ENCODE assay signal across 8 mouse cellular contexts in the genomic region with DNA sequence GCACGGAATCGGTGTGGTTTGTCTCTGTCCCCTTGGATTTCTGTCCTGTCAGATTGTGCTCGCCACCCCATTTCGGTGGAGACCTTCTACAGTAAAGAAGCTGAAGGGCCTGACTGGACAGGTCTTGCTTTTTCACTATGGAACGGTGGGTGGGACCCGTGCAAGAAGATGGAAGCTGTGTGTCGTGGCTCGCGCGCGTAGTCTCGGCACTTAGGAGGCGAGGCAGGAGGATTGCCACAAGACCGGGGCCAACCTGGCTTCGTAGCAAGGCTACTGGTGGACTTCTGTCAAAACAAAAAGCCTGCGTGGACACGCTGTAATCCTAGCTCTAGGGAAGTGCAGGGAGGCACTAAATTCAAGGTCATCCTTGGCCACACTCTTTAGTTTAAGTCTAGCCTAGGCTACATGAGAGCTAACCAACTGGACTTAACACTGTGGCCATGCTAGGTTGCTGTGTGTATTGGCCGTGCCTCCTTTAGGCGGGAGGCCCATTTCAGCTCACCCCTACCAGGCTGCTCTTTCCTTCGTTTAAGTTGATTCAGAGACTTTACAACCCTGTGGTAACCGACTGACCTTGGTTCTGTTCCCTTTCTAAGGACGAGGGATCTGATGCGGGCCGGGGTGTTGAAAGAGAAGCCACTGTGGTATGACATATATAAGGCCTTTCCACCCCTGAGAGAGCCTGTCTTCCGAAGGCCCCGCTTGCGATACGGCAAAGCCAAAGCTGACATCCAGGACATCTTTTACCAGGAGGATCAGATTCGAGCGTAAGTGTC. TPM values are rescaled to one million over a fixed set of nuclear protein-coding genes. Genes with fewer than 3 reads are reported as not detected.
A peak's percentile ranks its signal among the peaks of the same experiment; 100 is the strongest.
DNase-seq lines count a peak whose midpoint lies in the region; ATAC-seq and TF ChIP-seq lines count a peak whose summit lies in the region.

No protein-coding gene starts in this region.

- peaks cover 7% of the 10 kb centered on the region for H3K36me3 ChIP-seq in spleen, adult 2 months (ENCODE audit: control insufficient read depth, insufficient read depth, low read length)
- peaks cover 37% of the 10 kb centered on the region for H3K36me3 ChIP-seq in limb, embryonic 10.5 days
- peaks cover 22% of the 10 kb centered on the region for H3K36me3 ChIP-seq in neural tube, embryonic 12.5 days

- H3K9ac ChIP-seq in neural tube, embryonic 12.5 days, result peak overlapping the region; percentile 90

- no peaks in the 10 kb centered on the region for H3K9me3 ChIP-seq in limb, embryonic 10.5 days (replicated peaks)
- H3K9me3 ChIP-seq in neural tube, embryonic 12.5 days, result no peaks in the 10 kb centered on the region

- no peak; the same call in 1 of the 2 replicates for ATAC-seq in neural tube, embryonic 12.5 days (ENCODE audit: low FRiP score, low read depth)

- no peak for TF ChIP-seq POLR2A in spleen, adult 2 months (IDR thresholded peaks at IDR 0.05; ENCODE audit: low read depth, low read length)

- peak overlapping the region; percentile 88 for H3K4me2 ChIP-seq in neural tube, embryonic 12.5 days (replicated peaks)

- peak overlapping the region; percentile 54 for H3K27ac ChIP-seq in spleen, adult 2 months (ENCODE audit: insufficient read depth, low read length)
- H3K27ac ChIP-seq in limb, embryonic 10.5 days, result peak overlapping the region; percentile 86
- 0 out of 2 replicates have a peak overlapping the region, but pooled peaks have one; percentile 42 for H3K27ac ChIP-seq in neural tube, embryonic 12.5 days

- peaks cover 5% of the 10 kb centered on the region; the same call in 1 of the 2 replicates for H3K4me1 ChIP-seq in spleen, adult 2 months (ENCODE audit: control insufficient read depth, insufficient read depth, insufficient read length)
- H3K4me1 ChIP-seq in limb, embryonic 10.5 days, result peaks cover 22% of the 10 kb centered on the region
- H3K4me1 ChIP-seq in neural tube, embryonic 12.5 days, result peaks cover 24% of the 10 kb centered on the region

- peak; percentile 62 to 81 for DNase-seq in adrenal gland, adult (ENCODE audit: inconsistent age in 2 of 2, low spot score in 1 of 2)
- no peak for DNase-seq in adrenal gland, postnatal 10 days
- no peak for DNase-seq in spleen, adult 2 months (ENCODE audit: low read depth in 1 of 2, low spot score in 2 of 2)
- DNase-seq in spleen, postnatal 36 days (ENCODE audit: low spot score in 2 of 2), result no peak
- no peak for DNase-seq in limb, embryonic 10.5 days (ENCODE audit: low spot score)
- no peak for DNase-seq in layer of hippocampus, adult 9-11 months
- no peak for DNase-seq in ovary, postnatal 10 days (ENCODE audit: low spot score)

- no peaks in the 10 kb centered on the region for H3K27me3 ChIP-seq in spleen, adult 2 months (ENCODE audit: control insufficient read depth, insufficient read depth, low read length)
- peaks cover 12% of the 10 kb centered on the region; the same call in 1 of the 2 replicates for H3K27me3 ChIP-seq in limb, embryonic 10.5 days (ENCODE audit: low read depth, poor library complexity, severe bottlenecking)
- H3K27me3 ChIP-seq in neural tube, embryonic 12.5 days (replicated peaks), result no peaks in the 10 kb centered on the region

- TF ChIP-seq CTCF in spleen, adult 2 months (IDR thresholded peaks at IDR 0.05; ENCODE audit: extremely low read depth, insufficient read depth, insufficient read length, insufficient replicate concordance), result no peak

- peak overlapping the region; percentile 87 for H3K4me3 ChIP-seq in spleen, adult 2 months (ENCODE audit: extremely low read depth, insufficient read depth, insufficient read length)
- H3K4me3 ChIP-seq in limb, embryonic 10.5 days, result peak overlapping the region; percentile 78
- peak overlapping the region; percentile 83 for H3K4me3 ChIP-seq in neural tube, embryonic 12.5 days

- 28% methylated on average over 30 of the region's 30 CpGs for WGBS in spleen, adult 2 months
- 33% methylated on average over 30 of the region's 30 CpGs for WGBS in limb, embryonic 10.5 days
- WGBS in neural tube, embryonic 12.5 days, result 31% methylated on average over 30 of the region's 30 CpGs

RNA-seq across cellular contexts. Expression of a gene that starts 0.6 kb away (rescaled TPM):
- 100 to 1,000 TPM; 175 to 192 TPM for total RNA-seq in adrenal gland, postnatal 10 days (2021)
- polyA plus RNA-seq in spleen, adult 2 months (2012; rRNA removed), result 23.1 and 30.0 TPM in 2 replicates
- polyA plus RNA-seq in limb, embryonic 10.5 days (2016; fragmentation: Nextera tagmentation; extraction: Ambion mirVana), result 57.9 and 68.1 TPM in 2 replicates
- 70.1 and 71.6 TPM in 2 replicates for polyA plus RNA-seq in neural tube, embryonic 12.5 days (2016; fragmentation: Nextera tagmentation; extraction: Ambion mirVana)

Comparison
In these comparisons a context has a peak if more than half of its experiments do, and no peak if none do; other contexts are left out.
1. DNase-seq: peak in adrenal gland, adult (2 of 2); none in adrenal gland, postnatal 10 days (single experiment), spleen, adult 2 months (0 of 2), spleen, postnatal 36 days (0 of 2), limb, embryonic 10.5 days (single experiment), layer of hippocampus, adult 9-11 months (single experiment) and ovary, postnatal 10 days (single experiment).
2. Peak in every context shown above with its lines, with median percentiles within 50 percentile points of each other: H3K27ac ChIP-seq and H3K4me3 ChIP-seq.